Mouse (Mus musculus): ENCODE data around the gene Lrp4. TPM values are rescaled to one million over a fixed set of nuclear protein-coding genes. Genes with fewer than 3 reads are reported as not detected.

The Lrp4 gene
- polyA plus RNA-seq, 1 experiment from 2014 or later: 6.1 TPM

- H3K4me2 ChIP-seq: peak overlapping the region; percentile 39
- H3K9me3 ChIP-seq (ENCODE audit: control insufficient read depth, low read length): no peaks in the 10 kb centered on the region
- H3K4me3 ChIP-seq (ENCODE audit: low read depth, low read length): peak overlapping the region; percentile 28
- peaks cover 4% of the 10 kb centered on the region for H3K4me1 ChIP-seq (ENCODE audit: control insufficient read depth, insufficient read depth, low read length)
- WGBS: 5% methylated on average over 17 of the region's 17 CpGs
- no peaks in the 10 kb centered on the region for H3K27me3 ChIP-seq (ENCODE audit: control insufficient read depth, insufficient read depth, low read length)
- no peaks in the 10 kb centered on the region for H3K36me3 ChIP-seq (ENCODE audit: control insufficient read depth, insufficient read depth, low read length)
- H3K27ac ChIP-seq (ENCODE audit: low read depth, low read length): no peak overlapping the region
- ATAC-seq (ENCODE audit: low FRiP score) (peak; percentile 91), DNase-seq (ENCODE audit: low spot score, missing footprints) (peak; percentile 91)
- H3K9ac ChIP-seq (ENCODE audit: low read length): no peak overlapping the region
Observed at GRCm38 (mm10) chr2:91537588-91538205, 80.4 kb downstream of the Lrp4 start.

Other genes with a start within 250 kb of the Lrp4 start
- 7.9 and 8.2 TPM in 2 replicates for gene Ddb2, start 220.5 kb upstream of the Lrp4 start, polyA plus RNA-seq (2014; fragmentation: Nextera tagmentation; extraction: Ambion mirVana)
- gene Pacsin3, start 201.6 kb upstream of the Lrp4 start, polyA plus RNA-seq (2014; fragmentation: Nextera tagmentation; extraction: Ambion mirVana): 20.9 and 24.3 TPM in 2 replicates
- gene Arfgap2, start 192.5 kb upstream of the Lrp4 start, polyA plus RNA-seq (2014; fragmentation: Nextera tagmentation; extraction: Ambion mirVana): 85.7 and 86.6 TPM in 2 replicates
- gene 1110051M20Rik, start 12.8 kb upstream of the Lrp4 start, polyA plus RNA-seq (2014; fragmentation: Nextera tagmentation; extraction: Ambion mirVana): 98.0 and 98.6 TPM in 2 replicates
- gene Ckap5, start 69.3 kb downstream of the Lrp4 start, polyA plus RNA-seq (2014; fragmentation: Nextera tagmentation; extraction: Ambion mirVana): 147 and 156 TPM in 2 replicates
- gene F2, start 178.9 kb downstream of the Lrp4 start, polyA plus RNA-seq (2014; fragmentation: Nextera tagmentation; extraction: Ambion mirVana): 0.07 TPM in 1 of 2 replicates, not detected in the other
- 6.3 and 7.5 TPM in 2 replicates for gene Zfp408, start 192.3 kb downstream of the Lrp4 start, polyA plus RNA-seq (2014; fragmentation: Nextera tagmentation; extraction: Ambion mirVana)
- 69.7 and 75.8 TPM in 2 replicates for gene Arhgap1, start 192.3 kb downstream of the Lrp4 start, polyA plus RNA-seq (2014; fragmentation: Nextera tagmentation; extraction: Ambion mirVana)